Mouse (Mus musculus) left cerebral cortex, adult 18-20 months (tissue): ENCODE results near the gene Il1f6. TPM values are rescaled to one million over a fixed set of nuclear protein-coding genes. Genes with fewer than 3 reads are reported as not detected.
A peak's percentile ranks its signal among the peaks of the same experiment; 100 is the strongest.
"Not testable (repeated sequence)": the region's sequence is repeated elsewhere in the genome, so short reads cannot be mapped to it uniquely, and the experiment has no call there.

Experiments used
- DNase-seq, 2 experiments: peaks; one replicate each; pipeline ENCODE4 v3.0.0; 2021 to 2022; ENCODE audit warnings: low spot score in 2 of 2, mixed read lengths in 1 of 2
- long read RNA-seq, 2 experiments: library from polyadenylated mRNA; stranded (forward); transcript quantifications; one replicate each; pipeline ENCODE4 v2.0.0; 2021
- total RNA-seq, 2 experiments: library from RNA; stranded (reverse); gene quantifications; 2 replicates each; pipeline ENCODE4 v1.2.3; 2021

The Il1f6 gene
- total RNA-seq = not detected
- long read RNA-seq, experiment 1 = 0 reads
- long read RNA-seq, experiment 2 = 0 reads

GRCm38 (mm10) chr2:24215118-24215517, at the start of gene Il1f6:
Gene Il1f6, plus strand, starts transcription at chr2:24215418.
- DNase-seq = no peak

GRCm38 (mm10) chr2:24181683-24182331, 33.4 kb upstream of the Il1f6 start:
- peak; percentile 36 to 48 for DNase-seq

- DNase-seq = not testable (repeated sequence)
These were observed 32.6 kb upstream of the Il1f6 start for GRCm38 (mm10) chr2:24182423-24183147.

GRCm38 (mm10) chr2:24184092-24184491, 31.1 kb upstream of the Il1f6 start:
- not testable (repeated sequence) for DNase-seq

- DNase-seq = no peak
These were observed 29.0 kb upstream of the Il1f6 start, which contains the start of gene Il1f9 for GRCm38 (mm10) chr2:24186176-24186575. Gene Il1f9, plus strand, starts transcription at chr2:24186476.

GRCm38 (mm10) chr2:24187585-24187984, 27.6 kb upstream of the Il1f6 start:
- DNase-seq = no peak

- DNase-seq = no peak
These were observed 27.0 kb upstream of the Il1f6 start for GRCm38 (mm10) chr2:24188189-24188588.

- no peak for DNase-seq
These were observed 12.0 kb downstream of the Il1f6 start for GRCm38 (mm10) chr2:24227191-24227590.

GRCm38 (mm10) chr2:24267503-24267902, 52.3 kb downstream of the Il1f6 start:
- DNase-seq = no peak

GRCm38 (mm10) chr2:24273619-24274018, 58.4 kb downstream of the Il1f6 start:
- no peak for DNase-seq

- no peak for DNase-seq
These were observed 59.9 kb downstream of the Il1f6 start for GRCm38 (mm10) chr2:24275146-24275545.

Other genes with a start within 250 kb of the Il1f6 start
- 10 to 100 TPM; 23.1 to 23.5 TPM for gene Hnmt, start 166.0 kb upstream of the Il1f6 start, total RNA-seq
- gene Tbpl2, start 118.8 kb upstream of the Il1f6 start, total RNA-seq = not detected
- gene Il1f8, start 62.3 kb upstream of the Il1f6 start, total RNA-seq = not detected
- gene Il1f9, start 28.9 kb upstream of the Il1f6 start, total RNA-seq = not detected
- not detected for gene Il1f5, start 61.5 kb downstream of the Il1f6 start, total RNA-seq
- gene Il1f10, start 75.8 kb downstream of the Il1f6 start, total RNA-seq = not detected
- gene Il1rn, start 121.4 kb downstream of the Il1f6 start, total RNA-seq = not detected
- 1 to 10 TPM in 1 of 2 experiments, under 1 TPM in 1; 0.56 to 1.0 TPM for gene Psd4, start 152.2 kb downstream of the Il1f6 start, total RNA-seq